8 mouse cellular contexts compared by ENCODE assay signal in the genomic region with DNA sequence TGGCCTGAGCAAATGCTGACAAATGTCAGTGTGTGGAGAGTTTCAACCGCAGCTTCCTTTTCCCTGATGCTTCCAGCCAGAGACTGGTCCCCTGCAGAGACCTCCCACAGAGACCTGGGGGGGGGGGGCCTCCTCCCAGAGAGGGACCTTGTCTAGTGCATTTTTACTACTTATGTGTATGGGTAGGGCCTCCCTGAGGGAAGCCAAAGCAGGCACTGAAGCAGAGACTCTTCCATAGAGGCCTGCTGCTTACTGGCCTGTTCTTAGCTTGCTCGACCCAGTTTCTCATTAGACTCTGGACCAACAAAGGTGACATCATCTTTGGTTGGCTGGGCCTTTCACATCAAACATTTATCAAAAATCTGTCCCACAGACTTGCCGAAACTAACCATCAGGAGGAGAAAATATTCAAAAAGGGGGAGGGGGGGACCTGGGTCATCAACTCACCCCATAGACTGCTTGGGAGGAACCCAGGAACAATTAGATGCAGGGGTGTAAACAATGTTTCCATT. TPM values are rescaled to one million over a fixed set of nuclear protein-coding genes. Genes with fewer than 3 reads are reported as not detected.
DNase-seq lines count a peak whose midpoint lies in the region; ATAC-seq lines count a peak whose summit lies in the region.

No protein-coding gene starts in this region.

- ATAC-seq in lung, embryonic 16.5 days (ENCODE audit: low read depth): peak; percentile 57; the same call in 1 of the 2 replicates
- ATAC-seq in kidney, embryonic 14.5 days (ENCODE audit: low FRiP score, low TSS enrichment): peak; percentile 44; the same call in 1 of the 2 replicates

- 35% methylated on average over 3 of the region's 3 CpGs for WGBS in lung, embryonic 16.5 days
- WGBS in kidney, embryonic 14.5 days: 45% methylated on average over 3 of the region's 3 CpGs

- peaks cover 21% of the 10 kb centered on the region for H3K4me1 ChIP-seq in lung, embryonic 16.5 days (replicated peaks; ENCODE audit: control insufficient read depth, insufficient read depth, low read length)
- H3K4me1 ChIP-seq in kidney, embryonic 14.5 days (ENCODE audit: control insufficient read depth, insufficient read depth, low read length): peaks cover 27% of the 10 kb centered on the region

- no peak for DNase-seq in lung, postnatal 4 days
- peak; percentile 35 to 40 for DNase-seq in cerebellum, postnatal 14 days
- DNase-seq in retina, postnatal 1 day: peak; percentile 57
- DNase-seq in ovary, postnatal 14 days (ENCODE audit: low spot score): no peak
- DNase-seq in thymus, postnatal 25 days: no peak
- DNase-seq in left cerebral cortex, adult 11 months (ENCODE audit: low spot score): no peak

- H3K27me3 ChIP-seq in lung, embryonic 16.5 days (ENCODE audit: control insufficient read depth, insufficient read depth, low read depth, low read length): no peaks in the 10 kb centered on the region
- no peaks in the 10 kb centered on the region for H3K27me3 ChIP-seq in kidney, embryonic 14.5 days (ENCODE audit: control insufficient read depth, insufficient read depth, low read length)

- no peaks in the 10 kb centered on the region for H3K36me3 ChIP-seq in lung, embryonic 16.5 days (ENCODE audit: control insufficient read depth, insufficient read depth, low read length)
- no peaks in the 10 kb centered on the region for H3K36me3 ChIP-seq in kidney, embryonic 14.5 days (ENCODE audit: control insufficient read depth, insufficient read depth, low read length)

- no peaks in the 10 kb centered on the region for H3K9me3 ChIP-seq in lung, embryonic 16.5 days (ENCODE audit: control insufficient read depth, low read length)
- no peaks in the 10 kb centered on the region for H3K9me3 ChIP-seq in kidney, embryonic 14.5 days (ENCODE audit: control insufficient read depth, low read length)

- no peak overlapping the region for H3K4me2 ChIP-seq in lung, embryonic 16.5 days (ENCODE audit: low read depth, low read length)
- no peak overlapping the region for H3K4me2 ChIP-seq in kidney, embryonic 14.5 days (replicated peaks; ENCODE audit: low read depth, low read length)

- no peak overlapping the region for H3K4me3 ChIP-seq in lung, embryonic 16.5 days (ENCODE audit: low read length)
- H3K4me3 ChIP-seq in kidney, embryonic 14.5 days (ENCODE audit: low read length): no peak overlapping the region

- H3K9ac ChIP-seq in lung, embryonic 16.5 days (ENCODE audit: low read length): no peak overlapping the region
- no peak overlapping the region for H3K9ac ChIP-seq in kidney, embryonic 14.5 days (ENCODE audit: low read depth, low read length)

- no peak overlapping the region for H3K27ac ChIP-seq in lung, embryonic 16.5 days (ENCODE audit: low read length)
- H3K27ac ChIP-seq in kidney, embryonic 14.5 days (ENCODE audit: low read depth, low read length): peak overlapping the region; percentile 78

RNA-seq across cellular contexts. Expression of a gene that starts 14.5 kb away (rescaled TPM):
- polyA plus RNA-seq in lung, embryonic 16.5 days (2015; fragmentation: Nextera tagmentation; extraction: Ambion mirVana): 12.6 and 13.1 TPM in 2 replicates
- 20.2 and 27.7 TPM in 2 replicates for polyA plus RNA-seq in kidney, embryonic 14.5 days (2014; fragmentation: Nextera tagmentation; extraction: Ambion mirVana)

Comparison
In these comparisons a context has a peak if more than half of its experiments do, and no peak if none do; other contexts are left out.
1. DNase-seq: peak in cerebellum, postnatal 14 days (2 of 2) and retina, postnatal 1 day (single experiment); none in lung, postnatal 4 days (0 of 2), ovary, postnatal 14 days (single experiment), thymus, postnatal 25 days (single experiment) and left cerebral cortex, adult 11 months (single experiment).